Mouse (Mus musculus): ENCODE measurements at regions not wholly inside any gene's neighbourhood (a gene's known extent, or its start where the extent isn't known, plus 50 kb on each side); places are given as distances from the start of the nearest gene placed in this dataset.

- Histone ChIP-seq H3K9me3 (replicated peaks) (no peaks in the 10 kb centered on the region), H3K9ac (no peak overlapping the region), H3K27me3 (no peaks in the 10 kb centered on the region), H3K4me2 (no peak overlapping the region), H3K36me3 (no peaks in the 10 kb centered on the region), H3K4me1 (replicated peaks) (no peaks in the 10 kb centered on the region), H3K27ac (no peak overlapping the region), H3K4me3 (replicated peaks) (no peak overlapping the region)
- DNase-seq (no peak), ATAC-seq (ENCODE audit: low read depth) (no peak)
- WGBS (ENCODE audit: insufficient replicate concordance), result 37% methylated on average over 1 of the region's 1 CpGs
Measured at GRCm38 (mm10) chr9:14156967-14157366, 117.9 kb upstream of the Sesn3 start.

- Histone ChIP-seq H3K9me3 (replicated peaks) (no peaks in the 10 kb centered on the region), H3K27me3 (no peaks in the 10 kb centered on the region), H3K4me3 (replicated peaks) (no peak overlapping the region), H3K4me2 (no peak overlapping the region), H3K27ac (no peak overlapping the region), H3K4me1 (replicated peaks) (no peaks in the 10 kb centered on the region), H3K36me3 (no peaks in the 10 kb centered on the region), H3K9ac (no peak overlapping the region)
- DNase-seq (no peak), ATAC-seq (ENCODE audit: low read depth) (no peak)
- WGBS (ENCODE audit: insufficient replicate concordance), result 50% methylated on average over 9 of the region's 9 CpGs
Measured at GRCm38 (mm10) chr9:14158096-14158837, 116.6 kb upstream of the Sesn3 start.

- Histone ChIP-seq H3K36me3 (no peaks in the 10 kb centered on the region), H3K27ac (no peak overlapping the region), H3K4me3 (replicated peaks) (no peak overlapping the region), H3K9ac (no peak overlapping the region), H3K4me2 (no peak overlapping the region), H3K9me3 (replicated peaks) (no peaks in the 10 kb centered on the region), H3K4me1 (replicated peaks) (no peaks in the 10 kb centered on the region), H3K27me3 (no peaks in the 10 kb centered on the region)
- ATAC-seq (ENCODE audit: low read depth) (no peak), DNase-seq (no peak)
- 64% methylated on average over 1 of the region's 1 CpGs for WGBS (ENCODE audit: insufficient replicate concordance)
Measured at GRCm38 (mm10) chr9:14160207-14160606, 114.7 kb upstream of the Sesn3 start.

GRCm38 (mm10) chr9:14171589-14172240 lies 103.2 kb upstream of the Sesn3 start:
- no peak for ATAC-seq (ENCODE audit: low read depth)
- no peak for DNase-seq
- Histone ChIP-seq H3K27ac (no peak overlapping the region), H3K4me3 (replicated peaks) (no peak overlapping the region), H3K9ac (no peak overlapping the region), H3K27me3 (no peaks in the 10 kb centered on the region), H3K36me3 (no peaks in the 10 kb centered on the region), H3K4me2 (no peak overlapping the region), H3K4me1 (replicated peaks) (peaks cover 14% of the 10 kb centered on the region; the same call in 1 of the 2 replicates), H3K9me3 (replicated peaks) (no peaks in the 10 kb centered on the region)
- WGBS (ENCODE audit: insufficient replicate concordance), result 39% methylated on average over 2 of the region's 2 CpGs

- Histone ChIP-seq H3K4me1 (replicated peaks) (peaks cover 14% of the 10 kb centered on the region; the same call in 1 of the 2 replicates), H3K36me3 (no peaks in the 10 kb centered on the region), H3K9me3 (replicated peaks) (no peaks in the 10 kb centered on the region), H3K4me2 (no peak overlapping the region), H3K27ac (no peak overlapping the region), H3K4me3 (replicated peaks) (no peak overlapping the region), H3K9ac (no peak overlapping the region), H3K27me3 (no peaks in the 10 kb centered on the region)
- ATAC-seq (ENCODE audit: low read depth) (0 out of 2 replicates have a peak, but pooled peaks have one; percentile 18), DNase-seq (no peak)
- 29% methylated on average over 11 of the region's 11 CpGs for WGBS (ENCODE audit: insufficient replicate concordance)
Measured at GRCm38 (mm10) chr9:14173631-14174323, 101.1 kb upstream of the Sesn3 start.

- no peaks in the 10 kb centered on the region for H3K9me3 ChIP-seq (replicated peaks)
- WGBS (ENCODE audit: insufficient replicate concordance), result 67% methylated on average over 3 of the region's 3 CpGs
- no peaks in the 10 kb centered on the region for H3K36me3 ChIP-seq
- no peak overlapping the region for H3K9ac ChIP-seq
- no peaks in the 10 kb centered on the region for H3K27me3 ChIP-seq
- ATAC-seq (ENCODE audit: low read depth), result no peak
- no peak overlapping the region for H3K4me2 ChIP-seq
- H3K4me3 ChIP-seq (replicated peaks), result no peak overlapping the region
- no peak for DNase-seq
- peaks cover 14% of the 10 kb centered on the region; the same call in 1 of the 2 replicates for H3K4me1 ChIP-seq (replicated peaks)
- no peak overlapping the region for H3K27ac ChIP-seq
Measured at GRCm38 (mm10) chr9:14174324-14175040, 100.4 kb upstream of the Sesn3 start.

- DNase-seq, result no peak
- Histone ChIP-seq H3K4me2 (no peak overlapping the region), H3K27ac (no peak overlapping the region)
Measured at GRCm38 (mm10) chr9:14175041-14175881, 99.6 kb upstream of the Sesn3 start.

GRCm38 (mm10) chr9:14179777-14180176 lies 95.1 kb upstream of the Sesn3 start:
- no peak overlapping the region for H3K9ac ChIP-seq
- no peaks in the 10 kb centered on the region for H3K27me3 ChIP-seq
- H3K4me3 ChIP-seq (replicated peaks), result no peak overlapping the region
- ATAC-seq (ENCODE audit: low read depth) (no peak), DNase-seq (no peak)
- H3K9me3 ChIP-seq (replicated peaks), result no peaks in the 10 kb centered on the region
- peaks cover 9% of the 10 kb centered on the region; the same call in 1 of the 2 replicates for H3K4me1 ChIP-seq (replicated peaks)
- no peaks in the 10 kb centered on the region for H3K36me3 ChIP-seq
- no peak overlapping the region for H3K4me2 ChIP-seq
- WGBS (ENCODE audit: insufficient replicate concordance), result 67% methylated on average over 1 of the region's 1 CpGs
- H3K27ac ChIP-seq, result no peak overlapping the region

More at GRCm38 (mm10) chr9:14175041-14175881, 99.6 kb upstream of the Sesn3 start:
- no peak overlapping the region for H3K4me3 ChIP-seq (replicated peaks)
- H3K4me1 ChIP-seq (replicated peaks), result peaks cover 14% of the 10 kb centered on the region; the same call in 1 of the 2 replicates
- 0 out of 2 replicates have a peak, but pooled peaks have one; percentile 4 for ATAC-seq (ENCODE audit: low read depth)
- no peaks in the 10 kb centered on the region for H3K27me3 ChIP-seq
- 55% methylated on average over 11 of the region's 11 CpGs for WGBS (ENCODE audit: insufficient replicate concordance)
- H3K9me3 ChIP-seq (replicated peaks), result no peaks in the 10 kb centered on the region
- no peak overlapping the region for H3K9ac ChIP-seq
- no peaks in the 10 kb centered on the region for H3K36me3 ChIP-seq

GRCm38 (mm10) chr9:14184261-14184660 lies 90.6 kb upstream of the Sesn3 start:
- H3K9ac ChIP-seq, result no peak overlapping the region
- ATAC-seq (ENCODE audit: low read depth) (no peak), DNase-seq (no peak)
- H3K4me3 ChIP-seq (replicated peaks), result no peak overlapping the region
- H3K27me3 ChIP-seq, result no peaks in the 10 kb centered on the region
- no peak overlapping the region for H3K4me2 ChIP-seq
- no peaks in the 10 kb centered on the region for H3K9me3 ChIP-seq (replicated peaks)
- no peaks in the 10 kb centered on the region for H3K4me1 ChIP-seq (replicated peaks)
- no peak overlapping the region for H3K27ac ChIP-seq
- 60% methylated on average over 4 of the region's 4 CpGs for WGBS (ENCODE audit: insufficient replicate concordance)
- H3K36me3 ChIP-seq, result no peaks in the 10 kb centered on the region

GRCm38 (mm10) chr9:14185681-14186080 lies 89.2 kb upstream of the Sesn3 start:
- Histone ChIP-seq H3K27ac (no peak overlapping the region), H3K27me3 (no peaks in the 10 kb centered on the region), H3K9ac (no peak overlapping the region), H3K9me3 (replicated peaks) (no peaks in the 10 kb centered on the region), H3K4me3 (replicated peaks) (no peak overlapping the region), H3K4me1 (replicated peaks) (no peaks in the 10 kb centered on the region), H3K4me2 (no peak overlapping the region), H3K36me3 (no peaks in the 10 kb centered on the region)
- DNase-seq, result no peak
- 12% methylated on average over 2 of the region's 2 CpGs for WGBS (ENCODE audit: insufficient replicate concordance)
- ATAC-seq (ENCODE audit: low read depth), result no peak
